Mouse (Mus musculus) layer of hippocampus, adult 2 months (tissue): Measurements from ENCODE around the gene Olfr1346. TPM values are rescaled to one million over a fixed set of nuclear protein-coding genes. Genes with fewer than 3 reads are reported as not detected.
A peak's percentile ranks its signal among the peaks of the same experiment; 100 is the strongest.
"Not testable (repeated sequence)": the region's sequence is repeated elsewhere in the genome, so short reads cannot be mapped to it uniquely, and the experiment has no call there.

Source experiments
- DNase-seq, 2 experiments: peaks; one replicate each; pipeline ENCODE4 v3.0.0; 2022; ENCODE audit warnings: low spot score in 2 of 2
- H3K27ac ChIP-seq: fragments of 200-600 bp; 2 replicates; pipeline ENCODE4 v1.8.1; 2022
- H3K4me3 ChIP-seq: fragments of 200-600 bp; 2 replicates; pipeline ENCODE4 v1.8.1; 2022; ENCODE audit warnings: mild to moderate bottlenecking
- CTCF ChIP-seq: fragments of 200-600 bp; conservative IDR thresholded peaks from 2 replicates; pipeline ENCODE4 v1.8.1; 2022; ENCODE audit warnings: antibody characterized with exemption, mild to moderate bottlenecking, moderate library complexity
- long read RNA-seq, 2 experiments: library from polyadenylated mRNA; stranded (forward); transcript quantifications; one replicate each; pipeline ENCODE4 v2.0.0; 2021; ENCODE audit warnings: borderline mapping rate in 2 of 2
- total RNA-seq, 2 experiments: library from RNA; stranded (reverse); gene quantifications; 2 replicates each; pipeline ENCODE4 v1.2.3; 2021

The Olfr1346 gene
- not detected for total RNA-seq
- long read RNA-seq, experiment 1, result 0 reads
- long read RNA-seq, experiment 2, result 0 reads

DNA sequence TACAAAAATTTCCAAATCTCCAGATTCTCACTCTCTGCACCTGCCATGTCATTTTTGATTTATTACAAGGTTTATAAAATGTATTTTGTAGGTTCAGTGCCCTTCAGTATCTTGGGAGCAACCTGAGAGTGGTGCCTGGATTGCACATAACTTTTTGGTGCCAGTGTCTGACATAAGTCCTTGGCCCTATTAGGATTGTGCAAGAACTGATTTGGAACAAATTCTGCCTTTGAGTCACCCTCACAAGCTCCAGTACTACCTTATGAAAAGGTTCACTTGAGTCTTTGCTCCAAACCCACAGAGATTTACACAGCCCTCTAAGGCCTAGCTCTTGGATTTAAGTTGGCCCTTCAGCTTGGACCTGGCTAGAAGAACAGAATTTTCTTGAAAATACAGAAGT lies at the start of gene Olfr1346:
Olfr1346 (plus strand) TSS at position 151 of the 400 bp plus-strand sequence.
- TF ChIP-seq CTCF, result no peak
- no peak within 1 kb of the TSS for H3K4me3 ChIP-seq
- H3K27ac ChIP-seq, result no peak within 1 kb of the TSS
- no peak for DNase-seq

DNA sequence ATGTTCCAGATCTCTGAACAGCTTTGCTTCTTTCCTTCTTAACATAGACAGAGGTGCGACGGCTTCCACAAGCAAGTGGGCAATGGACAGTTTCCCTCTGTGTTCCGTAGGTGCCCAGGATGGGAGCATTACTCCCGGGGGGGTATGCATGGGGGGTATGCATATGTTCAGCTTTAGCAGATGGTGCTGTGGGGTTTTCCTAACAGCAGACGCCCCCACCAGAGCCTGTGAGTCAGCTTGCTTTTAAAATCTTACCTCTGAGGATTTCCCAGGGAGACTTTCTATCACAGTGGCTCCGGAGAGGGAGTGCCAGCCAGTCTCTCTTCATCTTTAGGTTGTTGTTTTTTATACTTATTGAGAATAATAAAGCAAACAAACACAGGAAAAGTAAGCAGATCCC lies 47.0 kb upstream of the Olfr1346 start:
- no peak for DNase-seq
- H3K4me3 ChIP-seq, result no peak overlapping the region
- H3K27ac ChIP-seq, result no peak overlapping the region
- TF ChIP-seq CTCF, result no peak

DNA sequence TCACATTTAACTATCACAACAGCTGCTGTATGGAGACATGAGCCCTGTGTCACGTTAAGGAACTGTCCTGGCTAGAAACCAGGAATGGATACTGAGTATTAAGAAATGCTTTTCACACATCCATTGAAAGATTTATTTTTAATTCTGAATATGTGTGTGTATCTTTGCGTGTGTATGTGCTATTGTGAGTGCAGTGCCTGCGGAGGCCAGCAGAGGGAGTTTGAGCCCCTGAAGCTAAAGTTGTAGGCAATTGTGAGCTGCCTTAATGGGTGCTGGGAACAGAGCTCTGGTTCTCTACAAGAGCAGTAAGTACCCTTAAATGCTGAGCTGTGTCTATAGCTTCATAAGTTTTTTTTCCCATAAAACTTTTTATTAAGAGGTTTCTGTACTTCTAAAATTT lies 37.5 kb upstream of the Olfr1346 start:
- no peak for DNase-seq
- Histone ChIP-seq H3K27ac (no peak overlapping the region), H3K4me3 (no peak overlapping the region)
- peak; percentile 57 for TF ChIP-seq CTCF

DNA sequence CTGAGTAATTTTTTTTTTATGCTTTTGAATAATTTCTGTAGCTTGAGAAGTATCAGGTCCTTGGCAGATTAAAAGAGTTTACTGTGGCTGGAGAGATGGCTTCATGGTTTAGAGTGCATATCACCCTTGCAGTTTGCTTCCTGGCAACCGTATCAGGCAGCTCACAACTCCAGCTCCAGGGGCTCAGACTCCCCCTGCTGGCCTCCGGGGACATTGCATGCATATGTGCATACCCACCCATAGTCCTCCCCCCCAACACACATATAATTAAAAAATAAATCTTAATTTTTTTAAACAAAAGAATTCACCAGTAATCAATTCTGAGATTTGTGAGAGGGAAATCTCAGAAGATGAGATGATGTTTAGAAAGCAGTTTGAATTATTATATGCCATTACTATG lies 36.6 kb upstream of the Olfr1346 start:
- DNase-seq, result no peak
- H3K27ac ChIP-seq, result no peak overlapping the region
- peak; percentile 74 for TF ChIP-seq CTCF
- H3K4me3 ChIP-seq, result no peak overlapping the region

DNA sequence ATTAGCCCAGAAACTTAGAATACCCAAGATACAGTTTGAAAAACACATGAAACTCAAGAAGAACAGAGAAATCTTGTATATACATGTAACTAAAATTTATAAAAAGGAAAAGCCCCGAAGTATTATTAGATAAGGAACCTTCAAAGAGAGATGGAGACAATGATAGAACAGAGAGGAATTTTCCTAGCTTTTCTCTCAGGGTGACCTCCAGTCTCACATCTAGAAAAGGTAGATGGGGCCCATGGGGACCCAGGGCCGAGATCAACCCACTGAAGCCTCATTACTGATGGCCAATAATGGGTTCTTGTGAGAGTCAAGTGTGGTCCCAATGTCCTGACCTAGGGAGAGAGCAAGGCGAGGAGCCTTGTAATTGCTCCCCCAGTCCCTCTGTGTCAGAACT lies 28.5 kb upstream of the Olfr1346 start, which contains the start of gene Olfr1344:
Olfr1344 (plus strand) TSS at position 301 of the 400 bp plus-strand sequence.
- H3K4me3 ChIP-seq, result no peak within 1 kb of the TSS
- no peak for TF ChIP-seq CTCF
- DNase-seq, result no peak
- no peak within 1 kb of the TSS for H3K27ac ChIP-seq

DNA sequence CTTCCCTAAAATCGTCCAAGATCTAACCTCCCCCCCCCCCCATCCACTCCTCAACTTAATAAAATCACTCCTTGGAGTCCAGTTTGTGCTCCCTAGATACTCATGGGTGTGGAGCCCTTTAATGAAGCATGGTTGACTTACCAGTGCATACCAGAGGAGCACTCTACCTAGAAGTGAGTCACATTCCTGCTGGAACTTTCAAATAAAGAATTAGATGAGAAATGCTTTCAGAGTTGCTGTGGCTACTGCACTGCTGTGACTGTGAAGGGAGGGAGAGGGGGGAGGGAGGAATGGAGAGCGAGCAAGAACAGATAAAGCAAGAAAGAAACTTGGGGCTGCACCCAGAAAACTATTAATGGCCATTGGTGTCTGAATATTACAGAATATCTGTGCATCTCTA lies 25.7 kb upstream of the Olfr1346 start:
- H3K27ac ChIP-seq, result no peak overlapping the region
- DNase-seq, result no peak
- no peak for TF ChIP-seq CTCF
- no peak overlapping the region for H3K4me3 ChIP-seq

DNA sequence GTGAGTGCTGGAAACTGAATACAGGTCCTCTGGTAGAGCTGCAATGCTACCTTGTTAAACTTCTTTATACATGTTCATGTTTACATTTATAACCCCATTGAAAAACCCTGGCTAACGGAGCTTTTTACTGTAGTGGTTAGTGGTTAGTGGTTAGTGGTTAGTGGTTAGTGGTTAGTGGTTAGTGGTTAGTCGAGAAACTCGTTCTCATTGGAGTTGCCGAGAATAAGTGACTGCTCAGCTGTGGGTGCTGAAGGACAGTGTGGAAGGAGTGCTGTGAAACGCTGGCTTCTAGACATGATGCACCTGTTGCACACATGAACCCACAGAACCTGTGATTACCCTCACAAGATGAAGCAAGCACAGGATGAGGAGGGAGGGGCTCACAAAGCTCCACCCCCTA lies 19.1 kb upstream of the Olfr1346 start:
- no peak for DNase-seq
- no peak for TF ChIP-seq CTCF
- Histone ChIP-seq H3K27ac (no peak overlapping the region), H3K4me3 (no peak overlapping the region)

DNA sequence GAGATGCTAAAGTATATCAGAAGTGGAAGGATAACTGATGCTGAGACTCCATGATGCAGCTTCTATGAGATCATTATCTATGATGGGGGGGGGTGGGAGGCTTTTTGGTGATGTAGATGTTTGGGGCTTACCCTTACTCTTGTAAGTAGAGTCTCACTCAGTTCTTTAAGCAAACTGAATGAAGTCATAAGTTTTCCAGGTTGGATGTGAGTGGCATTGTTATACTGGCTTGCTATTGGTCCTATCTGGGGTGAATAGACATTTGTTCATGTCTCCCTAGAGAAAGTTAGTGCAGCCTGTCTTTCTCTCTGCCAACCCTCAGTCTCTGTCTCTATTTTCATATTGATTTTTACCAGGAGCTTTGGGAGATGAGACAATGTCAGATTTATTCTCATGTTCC lies 11.0 kb upstream of the Olfr1346 start, which contains the start of gene Olfr1336:
Olfr1336 (plus strand) TSS at position 301 of the 400 bp plus-strand sequence.
- TF ChIP-seq CTCF, result no peak
- Histone ChIP-seq H3K4me3 (no peak within 1 kb of the TSS), H3K27ac (no peak within 1 kb of the TSS)
- no peak for DNase-seq

DNA sequence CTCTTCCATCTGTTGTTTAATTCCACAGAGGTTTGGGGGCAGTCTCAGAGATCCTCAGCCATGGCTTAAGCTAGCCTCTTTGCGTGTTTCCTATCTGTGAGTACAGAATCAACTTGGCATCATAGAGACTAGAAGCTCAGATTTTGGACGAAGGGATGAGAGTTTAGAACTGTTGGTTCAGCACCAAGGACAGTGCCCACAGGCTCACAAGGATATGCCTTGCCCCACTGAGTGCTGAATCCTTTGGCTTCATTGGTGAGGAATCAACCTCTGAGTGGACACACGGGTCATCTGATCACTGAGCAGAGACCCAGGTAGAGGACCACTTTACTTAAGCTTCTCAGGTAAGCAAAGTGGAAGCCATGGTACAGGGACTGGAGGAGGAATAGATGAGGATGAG lies 10.5 kb upstream of the Olfr1346 start:
- TF ChIP-seq CTCF, result no peak
- H3K4me3 ChIP-seq, result no peak overlapping the region
- no peak for DNase-seq
- no peak overlapping the region for H3K27ac ChIP-seq

DNA sequence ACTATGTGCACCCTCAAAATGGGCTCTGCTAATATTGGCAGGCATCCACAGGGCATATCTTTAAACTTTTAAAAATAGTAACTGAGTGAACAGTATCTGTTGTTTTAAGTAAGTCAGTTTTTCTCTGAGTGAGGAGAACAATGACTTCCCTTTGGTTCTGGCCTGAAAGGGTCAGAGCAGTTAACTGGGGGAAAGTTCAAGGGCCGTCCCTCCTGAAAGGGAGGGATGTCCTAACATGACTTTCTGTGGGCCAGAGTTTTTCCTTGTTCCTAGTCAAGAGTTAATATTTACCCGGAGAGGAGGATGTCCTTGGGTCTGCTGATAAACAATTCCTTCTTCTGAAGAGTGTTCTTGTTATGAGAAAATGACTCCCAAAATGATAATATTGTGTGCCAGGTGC lies 10.7 kb downstream of the Olfr1346 start:
- not testable (repeated sequence) for H3K27ac ChIP-seq, DNase-seq, H3K4me3 ChIP-seq

DNA sequence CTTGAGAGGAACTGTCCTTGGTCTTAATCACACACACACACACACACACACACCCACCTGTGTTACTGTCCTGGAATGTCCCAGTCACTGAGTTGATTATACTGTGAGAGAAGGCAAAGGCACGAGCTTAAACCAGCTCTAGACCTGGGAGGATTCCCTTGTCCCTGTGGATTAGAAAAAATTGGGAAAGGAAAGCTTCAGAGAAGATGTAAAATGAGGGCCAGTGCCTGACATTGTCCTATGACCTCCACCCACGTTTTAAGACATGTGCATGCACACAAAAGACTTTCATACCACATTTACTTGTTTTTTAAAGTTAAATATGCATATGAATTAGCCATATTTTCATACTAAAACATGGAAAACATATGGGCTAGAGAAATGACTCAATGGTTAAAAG lies 19.9 kb downstream of the Olfr1346 start, which contains the start of gene Olfr5:
Olfr5 (minus strand) TSS at position 101 of the 400 bp plus-strand sequence.
- no peak for TF ChIP-seq CTCF
- no peak within 1 kb of the TSS for H3K27ac ChIP-seq
- no peak for DNase-seq
- no peak within 1 kb of the TSS for H3K4me3 ChIP-seq

DNA sequence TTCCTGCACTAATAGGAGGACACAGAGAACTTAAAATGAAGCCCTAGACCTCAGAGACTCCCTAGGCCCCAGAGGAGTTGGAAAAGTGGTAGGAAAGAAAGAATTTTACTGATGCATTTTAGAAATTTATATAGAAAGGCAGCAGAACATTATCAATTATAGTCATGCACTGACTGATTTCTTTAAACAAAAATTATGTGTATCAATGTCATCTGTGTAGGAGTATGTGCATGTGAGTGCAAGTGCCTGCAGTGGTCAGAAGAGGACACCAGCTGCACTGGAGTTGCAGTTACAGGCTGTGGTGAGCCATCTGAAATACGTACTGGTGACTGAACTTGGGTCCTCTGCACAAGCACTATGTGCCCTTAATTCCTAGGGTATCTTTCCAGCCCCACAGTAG lies 32.8 kb downstream of the Olfr1346 start, which contains the start of gene Olfr1347:
Olfr1347 (minus strand) TSS at position 101 of the 400 bp plus-strand sequence.
- H3K4me3 ChIP-seq, result no peak within 1 kb of the TSS
- DNase-seq, result no peak
- no peak within 1 kb of the TSS for H3K27ac ChIP-seq
- TF ChIP-seq CTCF, result no peak

DNA sequence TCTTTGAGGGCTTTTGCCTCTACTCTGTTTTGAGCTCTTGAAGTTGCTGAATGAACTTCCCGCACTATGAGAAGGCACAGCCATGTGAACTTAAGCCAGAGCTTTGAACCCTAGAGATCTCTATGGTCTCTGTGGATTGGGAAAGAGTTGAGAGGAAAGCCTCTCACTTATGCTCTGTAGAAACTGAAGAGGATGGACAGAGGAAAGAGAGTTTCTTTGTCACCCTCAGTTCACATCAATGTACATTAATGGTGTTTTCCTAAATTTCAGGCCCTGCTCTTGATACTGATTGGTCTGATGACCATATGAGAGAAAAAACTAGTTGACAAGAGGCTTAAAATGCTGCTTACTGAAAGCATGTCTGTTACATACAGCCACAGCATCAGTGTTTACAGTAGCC lies 41.7 kb downstream of the Olfr1346 start, which contains the start of gene Olfr1348:
Olfr1348 (minus strand) TSS at position 101 of the 400 bp plus-strand sequence.
- H3K27ac ChIP-seq, result no peak within 1 kb of the TSS
- no peak for DNase-seq
- no peak for TF ChIP-seq CTCF
- H3K4me3 ChIP-seq, result no peak within 1 kb of the TSS

DNA sequence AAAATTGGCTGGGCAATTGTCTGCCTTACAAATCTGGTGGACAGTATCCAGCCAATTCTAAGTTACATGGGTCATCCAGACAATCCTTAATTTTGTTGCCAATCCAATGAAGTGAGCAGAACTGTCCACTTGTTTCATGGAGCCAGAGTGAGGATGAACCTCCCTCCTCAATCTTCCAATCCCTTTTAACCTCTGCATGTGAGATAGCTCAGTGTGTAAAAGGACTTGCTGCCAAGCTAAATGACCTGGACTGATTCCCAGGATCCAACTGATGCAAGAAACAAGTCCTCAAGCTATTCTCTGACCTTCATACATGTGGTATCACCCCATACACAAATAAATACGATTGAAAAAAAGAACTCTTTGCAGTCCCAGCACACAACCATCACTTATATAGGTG lies 54.8 kb downstream of the Olfr1346 start:
- no peak for DNase-seq
- H3K4me3 ChIP-seq, result no peak overlapping the region
- no peak for TF ChIP-seq CTCF
- no peak overlapping the region for H3K27ac ChIP-seq
